ENCODE assay signal across 16 mouse cellular contexts in the genomic region with DNA sequence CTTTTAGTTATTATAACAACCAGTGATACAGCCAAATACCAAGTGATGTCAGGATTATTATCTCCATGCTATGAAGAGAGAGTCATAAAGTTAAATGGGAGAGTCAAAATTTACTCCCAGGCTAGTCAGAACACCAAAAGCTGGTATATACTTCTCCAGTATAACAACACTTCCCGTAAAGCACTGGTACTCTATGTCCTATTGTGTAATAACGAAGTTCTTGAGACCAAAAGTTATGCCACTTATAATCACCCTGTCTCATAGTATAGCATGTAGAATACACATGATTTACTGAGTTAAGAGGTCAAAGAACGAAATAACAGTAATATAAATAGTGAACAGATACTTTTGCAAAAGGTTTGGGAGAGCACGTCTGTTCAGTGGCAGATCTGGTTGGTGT.
"Had no signal": no experiment of that assay in that cellular context is flagged by ENCODE, and none has a peak within 500 bp of the region (broad histone marks: within the 10 kb centered on the region; RNA-seq: fewer than 3 reads in every experiment).

No protein-coding gene starts in this region.

- H3K9me3 ChIP-seq: neural tube, embryonic 13.5 days; neural tube, embryonic 15.5 days; stomach, embryonic 15.5 days had no signal

- DNase-seq: retina, postnatal 1 day; right cerebral cortex, adult 18-20 months; right cerebral cortex, postnatal 14 days; right cerebral cortex, postnatal 25 days; right cerebral cortex, postnatal 4 days; spleen, adult 18-20 months; thymus, adult 18-20 months; thymus, adult 2 months; thymus, postnatal 14 days; thymus, postnatal 25 days; thymus, postnatal 36 days; thymus, postnatal 4 days had no signal

- H3K27me3 ChIP-seq: neural tube, embryonic 13.5 days; neural tube, embryonic 15.5 days; stomach, embryonic 15.5 days had no signal

- H3K9ac ChIP-seq: neural tube, embryonic 13.5 days; neural tube, embryonic 15.5 days; stomach, embryonic 15.5 days had no signal

- H3K4me1 ChIP-seq: neural tube, embryonic 13.5 days; neural tube, embryonic 15.5 days; stomach, embryonic 15.5 days had no signal

- H3K36me3 ChIP-seq: neural tube, embryonic 13.5 days; neural tube, embryonic 15.5 days; stomach, embryonic 15.5 days had no signal

- H3K4me2 ChIP-seq: neural tube, embryonic 13.5 days; neural tube, embryonic 15.5 days; stomach, embryonic 15.5 days had no signal

- H3K4me3 ChIP-seq: neural tube, embryonic 13.5 days; neural tube, embryonic 15.5 days; stomach, embryonic 15.5 days had no signal

- H3K27ac ChIP-seq: neural tube, embryonic 13.5 days; neural tube, embryonic 15.5 days; stomach, embryonic 15.5 days; stomach, postnatal 0 days had no signal
